Mouse (Mus musculus): ENCODE data around the gene Creg1. TPM values are rescaled to one million over a fixed set of nuclear protein-coding genes. Genes with fewer than 3 reads are reported as not detected.

Gene Creg1
- polyA plus RNA-seq, 1 experiment: 36.9 TPM

- no peaks in the 10 kb centered on the region for H3K36me3 ChIP-seq (ENCODE audit: control insufficient read depth, insufficient read depth, low read length)
- H3K4me1 ChIP-seq (ENCODE audit: control insufficient read depth, insufficient read depth, low read length): no peaks in the 10 kb centered on the region
- TF ChIP-seq POLR2A (IDR thresholded peaks at IDR 0.05; ENCODE audit: control insufficient read depth, low read depth, low read length): no peak
- TF ChIP-seq CTCF (IDR thresholded peaks at IDR 0.05; ENCODE audit: control insufficient read depth, insufficient read depth, insufficient replicate concordance, low read depth, low read length): no peak
- no peak overlapping the region for H3K27ac ChIP-seq (ENCODE audit: control insufficient read depth, insufficient read depth, low read depth, low read length)
- no peaks in the 10 kb centered on the region for H3K27me3 ChIP-seq (ENCODE audit: control insufficient read depth, insufficient read depth, low read length)
- H3K4me3 ChIP-seq (ENCODE audit: control insufficient read depth, low read depth, low read length): no peak overlapping the region
Measured at GRCm38 (mm10) chr1:165818145-165818860, 54.8 kb downstream of the Creg1 start.

GRCm38 (mm10) chr1:165819147-165819546 lies 55.6 kb downstream of the Creg1 start:
- Histone ChIP-seq H3K27ac (ENCODE audit: control insufficient read depth, insufficient read depth, low read depth, low read length) (no peak overlapping the region), H3K36me3 (ENCODE audit: control insufficient read depth, insufficient read depth, low read length) (no peaks in the 10 kb centered on the region), H3K4me3 (ENCODE audit: control insufficient read depth, low read depth, low read length) (no peak overlapping the region), H3K27me3 (ENCODE audit: control insufficient read depth, insufficient read depth, low read length) (no peaks in the 10 kb centered on the region), H3K4me1 (ENCODE audit: control insufficient read depth, insufficient read depth, low read length) (no peaks in the 10 kb centered on the region)
- TF ChIP-seq CTCF (IDR thresholded peaks at IDR 0.05; ENCODE audit: control insufficient read depth, insufficient read depth, insufficient replicate concordance, low read depth, low read length) (no peak), POLR2A (IDR thresholded peaks at IDR 0.05; ENCODE audit: control insufficient read depth, low read depth, low read length) (no peak)

- Histone ChIP-seq H3K4me3 (ENCODE audit: control insufficient read depth, low read depth, low read length) (no peak overlapping the region), H3K36me3 (ENCODE audit: control insufficient read depth, insufficient read depth, low read length) (no peaks in the 10 kb centered on the region), H3K4me1 (ENCODE audit: control insufficient read depth, insufficient read depth, low read length) (no peaks in the 10 kb centered on the region), H3K27me3 (ENCODE audit: control insufficient read depth, insufficient read depth, low read length) (no peaks in the 10 kb centered on the region), H3K27ac (ENCODE audit: control insufficient read depth, insufficient read depth, low read depth, low read length) (no peak overlapping the region)
- TF ChIP-seq POLR2A (IDR thresholded peaks at IDR 0.05; ENCODE audit: control insufficient read depth, low read depth, low read length) (no peak), CTCF (IDR thresholded peaks at IDR 0.05; ENCODE audit: control insufficient read depth, insufficient read depth, insufficient replicate concordance, low read depth, low read length) (no peak)
Measured at GRCm38 (mm10) chr1:165822031-165822430, 58.5 kb downstream of the Creg1 start.

Other genes with a start within 250 kb of the Creg1 start
- 32.3 and 45.3 TPM in 2 replicates for gene Mpzl1, start 129.2 kb upstream of the Creg1 start, polyA plus RNA-seq (2012; rRNA removed)
- gene Rcsd1, start 54.0 kb upstream of the Creg1 start, polyA plus RNA-seq (2012; rRNA removed): 0.89 and 1.1 TPM in 2 replicates
- 16.6 and 17.2 TPM in 2 replicates for gene Cd247, start 24.9 kb downstream of the Creg1 start, polyA plus RNA-seq (2012; rRNA removed)
- gene Pou2f1, start 238.9 kb downstream of the Creg1 start, polyA plus RNA-seq (2012; rRNA removed): 17.6 and 19.2 TPM in 2 replicates